In the genomic region with DNA sequence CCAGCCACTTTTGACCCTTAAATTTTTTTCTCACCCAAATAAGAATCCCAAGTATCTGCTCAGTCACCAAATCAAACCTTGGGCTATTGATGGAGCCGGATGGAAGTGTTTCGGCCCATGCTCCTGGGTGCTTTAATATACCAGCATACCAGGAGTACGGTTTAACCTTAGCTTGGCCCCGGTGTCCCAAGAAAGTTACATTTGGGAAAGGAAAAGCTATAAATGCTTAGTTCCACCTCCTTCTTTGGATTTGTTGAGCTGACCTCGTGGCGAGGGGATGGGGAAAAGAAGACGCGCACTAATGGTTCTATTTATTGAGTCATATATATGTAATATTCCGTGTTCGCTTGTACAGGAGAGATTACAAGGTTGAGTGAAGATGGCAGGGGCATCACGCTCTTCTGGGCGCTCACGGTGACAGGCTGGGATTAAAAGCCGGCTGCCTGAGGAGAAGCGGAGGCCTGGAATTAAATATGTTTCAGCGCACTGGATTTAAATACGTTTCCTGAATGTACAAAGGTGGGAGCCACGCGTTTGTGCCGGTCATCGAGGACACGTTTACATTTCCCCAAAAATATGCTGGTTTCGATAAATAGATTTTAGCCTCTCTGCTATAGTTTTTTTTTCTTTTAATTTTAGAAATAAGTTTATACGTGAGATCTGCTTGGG, we compare ENCODE assay signal across 19 mouse cellular contexts. TPM values are rescaled to one million over a fixed set of nuclear protein-coding genes. Genes with fewer than 3 reads are reported as not detected.
DNase-seq lines count a peak whose midpoint lies in the region; ATAC-seq and TF ChIP-seq lines count a peak whose summit lies in the region.
"Had no signal": no experiment of that assay in that cellular context is flagged by ENCODE, and none has a peak within 500 bp of the region (broad histone marks: within the 10 kb centered on the region; RNA-seq: fewer than 3 reads in every experiment).

No protein-coding gene starts in this region.

- DNase-seq in heart, embryonic 10.5 days (ENCODE audit: low spot score), result peak; percentile 59
- no peak for DNase-seq in heart, adult 8-10 months (ENCODE audit: low spot score)
- DNase-seq in stomach, postnatal 0 days (ENCODE audit: low spot score), result no peak
- DNase-seq: cerebellum, adult 9-10 months; kidney, adult 11 months; spleen, adult 18-20 months had no signal

- TF ChIP-seq POLR2A in bone marrow macrophage, adult 2 months (IDR thresholded peaks at IDR 0.05; ENCODE audit: borderline replicate concordance, low read depth, low read length), result no peak

- no peaks in the 10 kb centered on the region for H3K36me3 ChIP-seq in heart, embryonic 10.5 days
- no peaks in the 10 kb centered on the region for H3K36me3 ChIP-seq in forebrain, embryonic 12.5 days (replicated peaks)
- no peaks in the 10 kb centered on the region for H3K36me3 ChIP-seq in midbrain, embryonic 12.5 days
- H3K36me3 ChIP-seq in stomach, postnatal 0 days (ENCODE audit: control insufficient read depth, insufficient read depth, low read length), result no peaks in the 10 kb centered on the region
- H3K36me3 ChIP-seq: liver, embryonic 15.5 days had no signal

- H3K4me2 ChIP-seq in forebrain, embryonic 12.5 days, result peak overlapping the region; percentile 57
- peak overlapping the region; percentile 23; the same call in 1 of the 2 replicates for H3K4me2 ChIP-seq in midbrain, embryonic 12.5 days (replicated peaks)
- H3K4me2 ChIP-seq in stomach, postnatal 0 days (replicated peaks; ENCODE audit: low read depth), result no peak overlapping the region
- H3K4me2 ChIP-seq: liver, embryonic 15.5 days had no signal

- no peaks in the 10 kb centered on the region for H3K9me3 ChIP-seq in heart, embryonic 10.5 days
- H3K9me3 ChIP-seq in forebrain, embryonic 12.5 days, result no peaks in the 10 kb centered on the region
- no peaks in the 10 kb centered on the region for H3K9me3 ChIP-seq in midbrain, embryonic 12.5 days
- no peaks in the 10 kb centered on the region for H3K9me3 ChIP-seq in stomach, postnatal 0 days (ENCODE audit: control insufficient read depth, low read length)
- H3K9me3 ChIP-seq: liver, embryonic 15.5 days had no signal

- peaks cover 32% of the 10 kb centered on the region for H3K4me1 ChIP-seq in heart, embryonic 10.5 days
- peaks cover 11% of the 10 kb centered on the region for H3K4me1 ChIP-seq in bone marrow macrophage, adult 2 months (ENCODE audit: control insufficient read depth, insufficient read depth, low read length)
- H3K4me1 ChIP-seq in forebrain, embryonic 12.5 days, result peaks cover 62% of the 10 kb centered on the region
- H3K4me1 ChIP-seq in midbrain, embryonic 12.5 days, result peaks cover 49% of the 10 kb centered on the region
- H3K4me1 ChIP-seq in stomach, postnatal 0 days (replicated peaks; ENCODE audit: control insufficient read depth, insufficient read depth), result no peaks in the 10 kb centered on the region
- H3K4me1 ChIP-seq: liver, embryonic 15.5 days had no signal

- TF ChIP-seq CTCF in bone marrow macrophage, adult 2 months (IDR thresholded peaks at IDR 0.05; ENCODE audit: low read depth, low read length), result no peak
- no peak for TF ChIP-seq CTCF in stomach, postnatal 0 days (IDR thresholded peaks at IDR 0.05; ENCODE audit: low read depth)

- no peak for ATAC-seq in forebrain, embryonic 12.5 days (ENCODE audit: low FRiP score)
- ATAC-seq in midbrain, embryonic 12.5 days (ENCODE audit: low FRiP score, low read depth), result no peak
- ATAC-seq in stomach, postnatal 0 days (ENCODE audit: low FRiP score, low TSS enrichment), result no peak
- no peak for ATAC-seq in CD4-positive, CD25-positive, alpha-beta regulatory T cell, adult 4 months
- ATAC-seq in megakaryocyte, adult 5-6 weeks (ENCODE audit: poor library complexity, severe bottlenecking), result no peak

- H3K9ac ChIP-seq in forebrain, embryonic 12.5 days, result peak overlapping the region; percentile 90
- H3K9ac ChIP-seq in midbrain, embryonic 12.5 days (replicated peaks), result no peak overlapping the region
- no peak overlapping the region for H3K9ac ChIP-seq in stomach, postnatal 0 days (ENCODE audit: low read length)
- H3K9ac ChIP-seq: liver, embryonic 15.5 days had no signal

- TF ChIP-seq EP300 in stomach, postnatal 0 days (optimal IDR thresholded peaks at IDR 0.05), result no peak

- no peak overlapping the region for H3K4me3 ChIP-seq in heart, embryonic 10.5 days
- H3K4me3 ChIP-seq in bone marrow macrophage, adult 2 months (ENCODE audit: insufficient read depth, low read length), result peak overlapping the region; percentile 22; the same call in 1 of the 2 replicates
- H3K4me3 ChIP-seq in forebrain, embryonic 12.5 days (replicated peaks), result peak overlapping the region; percentile 58
- H3K4me3 ChIP-seq in midbrain, embryonic 12.5 days, result peak overlapping the region; percentile 21; the same call in 1 of the 2 replicates
- H3K4me3 ChIP-seq in stomach, postnatal 0 days (ENCODE audit: low read depth, low read length), result no peak overlapping the region
- H3K4me3 ChIP-seq: liver, embryonic 15.5 days; myocyte had no signal

- H3K27ac ChIP-seq in heart, embryonic 10.5 days, result no peak overlapping the region
- H3K27ac ChIP-seq in bone marrow macrophage, adult 2 months (ENCODE audit: insufficient read depth, low read depth, low read length), result no peak overlapping the region
- peak overlapping the region; percentile 96 for H3K27ac ChIP-seq in forebrain, embryonic 12.5 days
- no peak overlapping the region for H3K27ac ChIP-seq in midbrain, embryonic 12.5 days (replicated peaks)
- H3K27ac ChIP-seq in stomach, postnatal 0 days (replicated peaks), result no peak overlapping the region
- H3K27ac ChIP-seq: liver, embryonic 15.5 days had no signal

- 2% methylated on average over 24 of the region's 24 CpGs for WGBS in heart, embryonic 10.5 days
- 4% methylated on average over 24 of the region's 24 CpGs for WGBS in forebrain, embryonic 12.5 days
- WGBS in midbrain, embryonic 12.5 days, result 3% methylated on average over 24 of the region's 24 CpGs
- 9% methylated on average over 24 of the region's 24 CpGs for WGBS in stomach, postnatal 0 days

- peaks cover 99% of the 10 kb centered on the region for H3K27me3 ChIP-seq in heart, embryonic 10.5 days (ENCODE audit: insufficient read depth, poor library complexity, severe bottlenecking)
- H3K27me3 ChIP-seq in forebrain, embryonic 12.5 days, result peaks cover 91% of the 10 kb centered on the region
- H3K27me3 ChIP-seq in midbrain, embryonic 12.5 days, result peaks cover 97% of the 10 kb centered on the region
- peaks cover 58% of the 10 kb centered on the region for H3K27me3 ChIP-seq in stomach, postnatal 0 days (ENCODE audit: control insufficient read depth, insufficient read depth, low read length)

RNA-seq across cellular contexts. Expression of a gene that starts 6.1 kb away (rescaled TPM):
- not detected in 2 replicates for polyA plus RNA-seq in heart, embryonic 10.5 days (2016; fragmentation: Nextera tagmentation; extraction: Ambion mirVana)
- not detected for total RNA-seq in heart, adult 8-10 months (2022)
- not detected in 2 replicates for polyA plus RNA-seq in bone marrow macrophage, adult 2 months (2012; ENCODE audit: insufficient read depth, insufficient read length, missing spikeins)
- 46.8 and 52.6 TPM in 2 replicates for polyA plus RNA-seq in forebrain, embryonic 12.5 days (2016; fragmentation: Nextera tagmentation; extraction: Ambion mirVana)
- polyA plus RNA-seq in midbrain, embryonic 12.5 days (2016; fragmentation: Nextera tagmentation; extraction: Ambion mirVana), result 2.9 and 7.7 TPM in 2 replicates
- polyA plus RNA-seq in stomach, postnatal 0 days (2015; fragmentation: Nextera tagmentation; extraction: Ambion mirVana), result not detected in 2 replicates
- polyA plus RNA-seq in CD4-positive, CD25-positive, alpha-beta regulatory T cell, adult 4 months (2017; shearing (Covaris generic)), result not detected
- total RNA-seq in megakaryocyte, adult 5-6 weeks (2015), result not detected in 2 replicates
- total RNA-seq in megakaryocyte, adult 5-6 weeks (2017), result not detected in 2 replicates
- total RNA-seq: granulocyte monocyte progenitor cell, adult 5-6 weeks; hematopoietic stem cell, adult 5-6 weeks; MEL had no signal
- polyA plus RNA-seq: embryonic facial prominence, embryonic 14.5 days; large intestine, adult 2 months; myocyte; testis, adult 2 months had no signal

RNA-seq across cellular contexts. Expression of a gene that starts 58.0 kb away (rescaled TPM):
- polyA plus RNA-seq in heart, embryonic 10.5 days (2016; fragmentation: Nextera tagmentation; extraction: Ambion mirVana), result 20.5 and 21.9 TPM in 2 replicates
- 10 to 100 TPM; 18.2 to 24.6 (median 21.4) TPM for total RNA-seq in heart, adult 8-10 months (2022)
- 43.6 and 48.0 TPM in 2 replicates for polyA plus RNA-seq in bone marrow macrophage, adult 2 months (2012; ENCODE audit: insufficient read depth, insufficient read length, missing spikeins)
- polyA plus RNA-seq in forebrain, embryonic 12.5 days (2016; fragmentation: Nextera tagmentation; extraction: Ambion mirVana), result 33.9 and 37.8 TPM in 2 replicates
- polyA plus RNA-seq in midbrain, embryonic 12.5 days (2016; fragmentation: Nextera tagmentation; extraction: Ambion mirVana), result 27.9 and 29.7 TPM in 2 replicates
- 48.9 and 54.5 TPM in 2 replicates for polyA plus RNA-seq in stomach, postnatal 0 days (2015; fragmentation: Nextera tagmentation; extraction: Ambion mirVana)
- polyA plus RNA-seq in CD4-positive, CD25-positive, alpha-beta regulatory T cell, adult 4 months (2017; shearing (Covaris generic)), result 10 to 100 TPM; 90.7 to 94.4 TPM
- 23.1 and 35.3 TPM in 2 replicates for total RNA-seq in megakaryocyte, adult 5-6 weeks (2015)
- total RNA-seq in megakaryocyte, adult 5-6 weeks (2017), result 23.3 and 35.7 TPM in 2 replicates

RNA-seq across cellular contexts. Expression of a gene that starts 58.1 kb away (rescaled TPM):
- 0.14 and 0.20 TPM in 2 replicates for polyA plus RNA-seq in heart, embryonic 10.5 days (2016; fragmentation: Nextera tagmentation; extraction: Ambion mirVana)
- under 1 TPM in 3 of 4 experiments, not detected in 1; 0.09 to 0.16 (median 0.11) TPM for total RNA-seq in heart, adult 8-10 months (2022)
- polyA plus RNA-seq in bone marrow macrophage, adult 2 months (2012; ENCODE audit: insufficient read depth, insufficient read length, missing spikeins), result 0.25 and 0.35 TPM in 2 replicates
- 0.13 and 0.37 TPM in 2 replicates for polyA plus RNA-seq in forebrain, embryonic 12.5 days (2016; fragmentation: Nextera tagmentation; extraction: Ambion mirVana)
- polyA plus RNA-seq in midbrain, embryonic 12.5 days (2016; fragmentation: Nextera tagmentation; extraction: Ambion mirVana), result 0.08 and 0.10 TPM in 2 replicates
- 0.16 and 0.22 TPM in 2 replicates for polyA plus RNA-seq in stomach, postnatal 0 days (2015; fragmentation: Nextera tagmentation; extraction: Ambion mirVana)
- polyA plus RNA-seq in CD4-positive, CD25-positive, alpha-beta regulatory T cell, adult 4 months (2017; shearing (Covaris generic)), result under 1 TPM in 1 of 2 experiments, not detected in 1; 0.20 TPM
- 0.07 TPM in 1 of 2 replicates, not detected in the other for total RNA-seq in megakaryocyte, adult 5-6 weeks (2015)
- 0.12 TPM in 1 of 2 replicates, not detected in the other for total RNA-seq in megakaryocyte, adult 5-6 weeks (2017)
- total RNA-seq: granulocyte monocyte progenitor cell, adult 5-6 weeks had no signal
- polyA plus RNA-seq: embryonic facial prominence, embryonic 14.5 days had no signal

Comparison
In these comparisons a context has a peak if more than half of its experiments do, and no peak if none do; other contexts are left out.
1. H3K4me3 ChIP-seq: peak in bone marrow macrophage, adult 2 months (single experiment), forebrain, embryonic 12.5 days (single experiment) and midbrain, embryonic 12.5 days (single experiment); none in heart, embryonic 10.5 days (single experiment) and stomach, postnatal 0 days (single experiment).